Mouse (Mus musculus) liver, adult 2 months (tissue): ENCODE measurements around the gene Btg2.

Source experiments
- CTCF ChIP-seq: fragments of 200-500 bp; IDR thresholded peaks from 2 replicates; pipeline ENCODE4 v1.5.1; 2011; ENCODE audit warnings: low read depth, low read length, control low read depth
- POLR2A ChIP-seq: fragments of 200-500 bp; IDR thresholded peaks from 2 replicates; pipeline ENCODE4 v1.6.1; 2011; ENCODE audit warnings: low read length, control low read depth; ENCODE audit not compliant: insufficient read depth; ENCODE audit errors: extremely low read depth

- TF ChIP-seq CTCF (no peak), POLR2A (no peak)
These were observed 35.1 kb upstream of the Btg2 start for GRCm38 (mm10) chr1:134114018-134114417.
